Mouse (Mus musculus) liver, adult 2 months (tissue): ENCODE measurements around the gene Tcea2. TPM values are rescaled to one million over a fixed set of nuclear protein-coding genes. Genes with fewer than 3 reads are reported as not detected.
A peak's percentile ranks its signal among the peaks of the same experiment; 100 is the strongest.

Experiments
- DNase-seq: peaks from one replicate; pipeline ENCODE4 v3.0.0-alpha.2; 2011; ENCODE audit warnings: low read depth, low spot score; ENCODE audit errors: extremely low read depth
- H3K27ac ChIP-seq: fragments of 200-500 bp; replicated peaks from 2 replicates; pipeline ENCODE4 v1.5.1; 2012; ENCODE audit warnings: low read depth, mild to moderate bottlenecking, control low read depth, inconsistent platforms, low read length; ENCODE audit not compliant: insufficient read depth
- H3K27me3 ChIP-seq: fragments of 200-500 bp; 2 replicates; pipeline ENCODE4 v1.6.1; 2012; ENCODE audit warnings: mild to moderate bottlenecking, moderate library complexity, low read length, inconsistent platforms; ENCODE audit not compliant: control insufficient read depth, insufficient read depth
- H3K36me3 ChIP-seq: fragments of 200-500 bp; 2 replicates; pipeline ENCODE4 v1.6.1; 2012; ENCODE audit warnings: low read length, inconsistent platforms; ENCODE audit not compliant: control insufficient read depth, insufficient read depth
- H3K4me1 ChIP-seq: fragments of 200-500 bp; 2 replicates; pipeline ENCODE4 v1.6.1; 2011; ENCODE audit warnings: low read length; ENCODE audit not compliant: control insufficient read depth, insufficient read depth
- H3K4me3 ChIP-seq: fragments of 200-500 bp; 2 replicates; pipeline ENCODE4 v1.5.1; 2011; ENCODE audit warnings: low read depth, mild to moderate bottlenecking, control low read depth, low read length, moderate library complexity; ENCODE audit not compliant: insufficient read depth
- H3K79me2 ChIP-seq: fragments of 200-500 bp; 2 replicates; pipeline ENCODE4 v1.6.1; 2012; ENCODE audit warnings: inconsistent platforms, mild to moderate bottlenecking, low read length, moderate library complexity; ENCODE audit not compliant: control insufficient read depth, insufficient read depth
- H3K9ac ChIP-seq: fragments of 200-500 bp; 2 replicates; pipeline ENCODE4 v1.6.1; 2012; ENCODE audit warnings: low read depth, mild to moderate bottlenecking, control low read depth, inconsistent platforms, low read length
- CTCF ChIP-seq: fragments of 200-500 bp; IDR thresholded peaks from 2 replicates; pipeline ENCODE4 v1.5.1; 2011; ENCODE audit warnings: low read depth, low read length, control low read depth
- POLR2A ChIP-seq: fragments of 200-500 bp; IDR thresholded peaks from 2 replicates; pipeline ENCODE4 v1.6.1; 2011; ENCODE audit warnings: low read length, control low read depth; ENCODE audit not compliant: insufficient read depth; ENCODE audit errors: extremely low read depth
- WGBS: fragments of 180-500 bp; shearing (Covaris S2); methylation state at CpG from one replicate; pipeline ENCODE4 v1.1.7; 2018; 5-methylcytosine and 5-hydroxymethylcytosine counted together
- polyA plus RNA-seq: library from polyadenylated mRNA; depleted of rRNA; stranded (reverse); fragments of >200 nt; gene quantifications from 2 replicates; pipeline ENCODE4 v1.2.3, GENCODE M21; 2012
- total RNA-seq: library from RNA; depleted of rRNA; stranded (reverse); fragments of >200 nt; gene quantifications from 2 replicates; pipeline ENCODE4 v1.2.3, GENCODE M21; 2014

Gene Tcea2
- total and polyA plus RNA-seq, 2 experiments = 1.4 to 2.8 TPM

DNA sequence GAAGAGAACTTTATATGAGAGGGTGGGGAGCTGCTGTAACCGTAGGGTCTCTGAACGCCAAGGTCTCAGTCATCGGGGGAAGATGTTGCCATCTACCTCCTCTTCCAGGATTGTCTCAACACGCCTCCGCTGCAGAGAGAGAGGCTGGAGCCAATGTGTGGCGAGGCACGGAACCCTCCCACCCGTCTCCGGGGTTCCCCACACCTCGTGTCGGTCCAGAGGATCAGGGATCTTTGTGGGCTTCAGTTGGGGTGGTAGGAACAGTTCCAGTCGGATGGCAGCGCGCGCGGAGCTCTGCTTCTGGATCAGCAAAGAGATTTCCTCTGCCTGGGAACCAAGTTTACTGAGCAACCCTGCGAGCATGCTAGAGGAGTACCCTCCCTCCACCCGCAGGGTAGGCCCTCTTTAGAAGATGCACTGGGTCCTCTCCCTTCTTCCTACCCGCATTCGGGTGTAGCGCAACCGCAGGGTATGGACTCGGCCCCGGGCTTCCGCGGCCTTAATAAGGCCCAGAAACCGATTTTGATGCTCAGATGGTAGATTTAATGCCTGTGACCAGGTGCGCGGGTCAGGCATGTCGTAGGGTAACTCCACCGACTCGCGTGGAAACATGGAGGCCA is 16.8 kb downstream of the Tcea2 start:
- Histone ChIP-seq H3K4me1 (0 out of 2 replicates have a peak, but pooled peaks cover 5% of the 10 kb centered on the region), H3K27ac (no peak overlapping the region), H3K79me2 (no peaks in the 10 kb centered on the region), H3K36me3 (no peaks in the 10 kb centered on the region), H3K27me3 (0 out of 2 replicates have a peak, but pooled peaks cover 3% of the 10 kb centered on the region), H3K9ac (no peak overlapping the region), H3K4me3 (no peak overlapping the region)
- DNase-seq = no peak
- TF ChIP-seq CTCF (no peak), POLR2A (no peak)
- WGBS = 69% methylated on average over 33 of the region's 33 CpGs

DNA sequence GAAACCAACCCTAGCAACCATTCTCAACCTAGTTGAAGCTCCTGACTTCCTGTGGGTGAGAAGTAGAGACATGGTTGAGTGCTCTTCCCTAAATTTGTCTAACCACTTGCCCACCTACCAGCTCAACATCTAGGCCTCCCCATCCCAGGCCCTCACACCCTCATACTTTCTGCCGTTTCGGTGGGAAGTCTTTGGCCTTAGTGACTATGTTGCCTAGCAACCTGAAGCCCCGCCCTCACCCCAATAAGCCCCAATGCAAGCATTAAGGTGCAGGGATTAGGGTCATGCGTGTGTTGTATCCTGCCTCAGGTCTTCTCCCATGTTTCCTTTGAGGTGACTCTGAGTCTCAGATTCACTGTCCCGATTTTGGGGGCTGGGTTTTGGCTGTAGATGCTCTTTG is 18.1 kb downstream of the Tcea2 start, which contains the start of gene Lkaaear1:
Lkaaear1 (minus strand) TSS at position 202 of the 400 bp plus-strand sequence.
- 63% methylated on average over 5 of the region's 5 CpGs for WGBS
- no peak for DNase-seq
- Histone ChIP-seq H3K4me1 (0 out of 2 replicates have a peak, but pooled peaks cover 4% of the 10 kb centered on the region), H3K4me3 (no peak within 1 kb of the TSS), H3K27ac (no peak within 1 kb of the TSS), H3K9ac (no peak within 1 kb of the TSS), H3K79me2 (no peaks in the 10 kb centered on the region), H3K27me3 (0 out of 2 replicates have a peak, but pooled peaks cover 3% of the 10 kb centered on the region), H3K36me3 (no peaks in the 10 kb centered on the region)
- TF ChIP-seq POLR2A (no peak), CTCF (no peak)

- H3K27me3 ChIP-seq = no peaks in the 10 kb centered on the region
- peak; percentile 37 for DNase-seq
- H3K27ac ChIP-seq = no peak overlapping the region
- H3K9ac ChIP-seq = no peak overlapping the region
- no peaks in the 10 kb centered on the region for H3K36me3 ChIP-seq
- TF ChIP-seq CTCF (no peak), POLR2A (no peak)
- H3K4me3 ChIP-seq = no peak overlapping the region
- H3K79me2 ChIP-seq = no peaks in the 10 kb centered on the region
- WGBS = 33% methylated on average over 4 of the region's 4 CpGs
- no peaks in the 10 kb centered on the region for H3K4me1 ChIP-seq
These were observed 26.6 kb downstream of the Tcea2 start for GRCm38 (mm10) chr2:181706668-181707067.

GRCm38 (mm10) chr2:181713749-181714148 is 33.6 kb downstream of the Tcea2 start:
- DNase-seq = no peak
- no peak overlapping the region for H3K4me3 ChIP-seq
- WGBS = 92% methylated on average over 1 of the region's 1 CpGs
- H3K36me3 ChIP-seq = no peaks in the 10 kb centered on the region
- H3K27me3 ChIP-seq = no peaks in the 10 kb centered on the region
- H3K9ac ChIP-seq = no peak overlapping the region
- H3K4me1 ChIP-seq = no peaks in the 10 kb centered on the region
- no peaks in the 10 kb centered on the region for H3K79me2 ChIP-seq
- no peak overlapping the region for H3K27ac ChIP-seq
- TF ChIP-seq POLR2A = no peak
- TF ChIP-seq CTCF = no peak

GRCm38 (mm10) chr2:181714903-181715326 is 34.8 kb downstream of the Tcea2 start, which contains the start of gene Oprl1:
Gene Oprl1, plus strand, starts transcription at chr2:181715016.
- H3K4me3 ChIP-seq = no peak within 1 kb of the TSS
- no peaks in the 10 kb centered on the region for H3K27me3 ChIP-seq
- DNase-seq = no peak
- no peaks in the 10 kb centered on the region for H3K36me3 ChIP-seq
- 3% methylated on average over 7 of the region's 7 CpGs for WGBS
- TF ChIP-seq CTCF = no peak
- TF ChIP-seq POLR2A = no peak
- no peak within 1 kb of the TSS for H3K9ac ChIP-seq
- no peaks in the 10 kb centered on the region for H3K4me1 ChIP-seq
- H3K27ac ChIP-seq = no peak within 1 kb of the TSS
- H3K79me2 ChIP-seq = no peaks in the 10 kb centered on the region

- H3K79me2 ChIP-seq = no peaks in the 10 kb centered on the region
- no peaks in the 10 kb centered on the region for H3K27me3 ChIP-seq
- 78% methylated on average over 3 of the region's 3 CpGs for WGBS
- H3K9ac ChIP-seq = no peak overlapping the region
- no peaks in the 10 kb centered on the region for H3K36me3 ChIP-seq
- no peak overlapping the region for H3K4me3 ChIP-seq
- H3K4me1 ChIP-seq = no peaks in the 10 kb centered on the region
- no peak overlapping the region for H3K27ac ChIP-seq
- TF ChIP-seq CTCF (no peak), POLR2A (no peak)
- no peak for DNase-seq
These were observed 35.3 kb downstream of the Tcea2 start for GRCm38 (mm10) chr2:181715382-181715781.
